Comparison of ENCODE assay signal across 8 mouse cellular contexts in genomic region chr8:122443262-122444006, GRCm38 (mm10). TPM values are rescaled to one million over a fixed set of nuclear protein-coding genes. Genes with fewer than 3 reads are reported as not detected.
DNase-seq lines count a peak whose midpoint lies in the region; ATAC-seq and TF ChIP-seq lines count a peak whose summit lies in the region.

Gene Mvd (minus strand): TSS chr8:122443422.

- peak; percentile 98 for ATAC-seq in forebrain, embryonic 12.5 days (ENCODE audit: low FRiP score)
- ATAC-seq in heart, postnatal 0 days (ENCODE audit: insufficient read depth, low read depth): peak; percentile 95
- ATAC-seq in liver, embryonic 16.5 days (ENCODE audit: low read depth): peak; percentile 98
- peak; percentile 98 for ATAC-seq in neural tube, embryonic 13.5 days (ENCODE audit: low read depth)

- peaks cover 61% of the 10 kb centered on the region for H3K4me1 ChIP-seq in E14TG2a.4 (replicated peaks; ENCODE audit: low read depth, low read length)
- H3K4me1 ChIP-seq in forebrain, embryonic 12.5 days: peaks cover 31% of the 10 kb centered on the region
- peaks cover 7% of the 10 kb centered on the region for H3K4me1 ChIP-seq in heart, postnatal 0 days (ENCODE audit: control insufficient read depth, insufficient read depth)
- H3K4me1 ChIP-seq in liver, embryonic 16.5 days (ENCODE audit: control insufficient read depth, low read depth, low read length): peaks cover 29% of the 10 kb centered on the region
- H3K4me1 ChIP-seq in neural tube, embryonic 13.5 days (replicated peaks): peaks cover 34% of the 10 kb centered on the region
- H3K4me1 ChIP-seq in testis, adult 2 months (ENCODE audit: control insufficient read depth, insufficient read depth, low read length): peaks cover 9% of the 10 kb centered on the region

- peak; percentile 66 for TF ChIP-seq POLR2A in testis, adult 2 months (IDR thresholded peaks at IDR 0.05; ENCODE audit: control insufficient read depth, low read depth, low read length)

- H3K4me2 ChIP-seq in forebrain, embryonic 12.5 days: peak within 1 kb of the TSS; percentile 93
- H3K4me2 ChIP-seq in heart, postnatal 0 days (ENCODE audit: low read depth, low read length): peak within 1 kb of the TSS; percentile 91
- peak within 1 kb of the TSS; percentile 99 for H3K4me2 ChIP-seq in liver, embryonic 16.5 days (ENCODE audit: low read depth, low read length)
- peak within 1 kb of the TSS; percentile 90 for H3K4me2 ChIP-seq in neural tube, embryonic 13.5 days

- no peaks in the 10 kb centered on the region for H3K9me3 ChIP-seq in E14TG2a.4 (ENCODE audit: low read length)
- no peaks in the 10 kb centered on the region for H3K9me3 ChIP-seq in forebrain, embryonic 12.5 days
- H3K9me3 ChIP-seq in heart, postnatal 0 days (replicated peaks; ENCODE audit: control insufficient read depth, low read length): no peaks in the 10 kb centered on the region
- no peaks in the 10 kb centered on the region for H3K9me3 ChIP-seq in liver, embryonic 16.5 days (replicated peaks; ENCODE audit: control insufficient read depth, low read length)
- no peaks in the 10 kb centered on the region for H3K9me3 ChIP-seq in neural tube, embryonic 13.5 days

- DNase-seq in c-Kit-positive CD71-positive TER-119-positive erythroid progenitor cells, embryonic 14.5 days (ENCODE audit: low spot score): peak; percentile 97
- peak; percentile 99 for DNase-seq in heart, postnatal 0 days (ENCODE audit: low spot score)
- peak; percentile 99 for DNase-seq in kidney, postnatal 4 days

- TF ChIP-seq CTCF in E14TG2a.4 (conservative IDR thresholded peaks at IDR 0.05; ENCODE audit: low read length): no peak
- TF ChIP-seq CTCF in heart, postnatal 0 days (IDR thresholded peaks at IDR 0.05; ENCODE audit: low read depth): peak; percentile 52
- peak; percentile 51; the same call in 1 of the 2 replicates for TF ChIP-seq CTCF in testis, adult 2 months (IDR thresholded peaks at IDR 0.05; ENCODE audit: control insufficient read depth, insufficient read depth, insufficient replicate concordance, low read depth, low read length)

- peaks cover 25% of the 10 kb centered on the region for H3K36me3 ChIP-seq in E14TG2a.4 (ENCODE audit: insufficient read depth, low read length)
- H3K36me3 ChIP-seq in forebrain, embryonic 12.5 days (replicated peaks): peaks cover 15% of the 10 kb centered on the region
- no peaks in the 10 kb centered on the region; the same call in 1 of the 2 replicates for H3K36me3 ChIP-seq in heart, postnatal 0 days (replicated peaks; ENCODE audit: control insufficient read depth, insufficient read depth, low read length)
- H3K36me3 ChIP-seq in liver, embryonic 16.5 days (ENCODE audit: control insufficient read depth, insufficient read depth): no peaks in the 10 kb centered on the region; the same call in 1 of the 2 replicates
- H3K36me3 ChIP-seq in neural tube, embryonic 13.5 days: peaks cover 15% of the 10 kb centered on the region
- H3K36me3 ChIP-seq in testis, adult 2 months (ENCODE audit: control insufficient read depth, insufficient read depth, low read length): no peaks in the 10 kb centered on the region

- peak within 1 kb of the TSS; percentile 99 for H3K4me3 ChIP-seq in E14TG2a.4 (replicated peaks; ENCODE audit: low read length)
- H3K4me3 ChIP-seq in forebrain, embryonic 12.5 days (replicated peaks): peak within 1 kb of the TSS; percentile 63
- peak within 1 kb of the TSS; percentile 61 for H3K4me3 ChIP-seq in heart, postnatal 0 days (ENCODE audit: low read depth, low read length)
- peak within 1 kb of the TSS; percentile 87 for H3K4me3 ChIP-seq in liver, embryonic 16.5 days (ENCODE audit: low read depth, low read length)
- H3K4me3 ChIP-seq in neural tube, embryonic 13.5 days: peak within 1 kb of the TSS; percentile 65
- peak within 1 kb of the TSS; percentile 81 for H3K4me3 ChIP-seq in testis, adult 2 months (ENCODE audit: control insufficient read depth, low read depth, low read length)

- H3K27me3 ChIP-seq in E14TG2a.4 (ENCODE audit: insufficient read depth, low read length): peaks cover 4% of the 10 kb centered on the region; the same call in 1 of the 2 replicates
- H3K27me3 ChIP-seq in forebrain, embryonic 12.5 days: 0 out of 2 replicates have a peak, but pooled peaks cover 11% of the 10 kb centered on the region
- H3K27me3 ChIP-seq in heart, postnatal 0 days (ENCODE audit: control insufficient read depth, insufficient read depth, low read length): no peaks in the 10 kb centered on the region
- H3K27me3 ChIP-seq in liver, embryonic 16.5 days (ENCODE audit: control insufficient read depth, insufficient read depth, low read depth, low read length): no peaks in the 10 kb centered on the region
- H3K27me3 ChIP-seq in neural tube, embryonic 13.5 days: no peaks in the 10 kb centered on the region
- H3K27me3 ChIP-seq in testis, adult 2 months (ENCODE audit: control insufficient read depth, insufficient read depth, low read length): no peaks in the 10 kb centered on the region

- H3K9ac ChIP-seq in forebrain, embryonic 12.5 days: peak within 1 kb of the TSS; percentile 81
- H3K9ac ChIP-seq in heart, postnatal 0 days (replicated peaks; ENCODE audit: low read depth, low read length): peak within 1 kb of the TSS; percentile 65
- peak within 1 kb of the TSS; percentile 89 for H3K9ac ChIP-seq in liver, embryonic 16.5 days (ENCODE audit: low read depth, low read length)
- H3K9ac ChIP-seq in neural tube, embryonic 13.5 days: peak within 1 kb of the TSS; percentile 84

- WGBS in forebrain, embryonic 12.5 days: under 1% methylated on average over 47 of the region's 47 CpGs
- 0% methylated on average over 47 of the region's 47 CpGs for WGBS in heart, postnatal 0 days
- WGBS in liver, embryonic 16.5 days (ENCODE audit: insufficient replicate concordance): under 1% methylated on average over 47 of the region's 47 CpGs
- WGBS in neural tube, embryonic 13.5 days: under 1% methylated on average over 47 of the region's 47 CpGs

- peak within 1 kb of the TSS; percentile 99 for H3K27ac ChIP-seq in forebrain, embryonic 12.5 days
- peak within 1 kb of the TSS; percentile 89 for H3K27ac ChIP-seq in heart, postnatal 0 days (ENCODE audit: low read depth)
- peak within 1 kb of the TSS; percentile 93 for H3K27ac ChIP-seq in liver, embryonic 16.5 days (ENCODE audit: low read length)
- H3K27ac ChIP-seq in neural tube, embryonic 13.5 days (replicated peaks): peak within 1 kb of the TSS; percentile 97
- H3K27ac ChIP-seq in testis, adult 2 months (ENCODE audit: control insufficient read depth, insufficient read depth, low read depth, low read length): peak within 1 kb of the TSS; percentile 80

- TF ChIP-seq EP300 in heart, postnatal 0 days (IDR thresholded peaks at IDR 0.05; ENCODE audit: low read depth): 0 out of 2 replicates have a peak, but pooled peaks have one; percentile 43

RNA-seq across cellular contexts. Expression of gene Mvd, which starts in this region (rescaled TPM):
- 39.3 and 42.6 TPM in 2 replicates for polyA plus RNA-seq in forebrain, embryonic 12.5 days (2016; fragmentation: Nextera tagmentation; extraction: Ambion mirVana)
- total RNA-seq in heart, postnatal 0 days (2014; rRNA removed; ENCODE audit: low replicate concordance): 5.3 and 13.3 TPM in 2 replicates
- polyA plus RNA-seq in heart, postnatal 0 days (2015; fragmentation: Nextera tagmentation; extraction: Ambion mirVana): 11.4 and 11.7 TPM in 2 replicates
- 21.8 and 23.2 TPM in 2 replicates for polyA plus RNA-seq in liver, embryonic 16.5 days (2015; fragmentation: Nextera tagmentation; extraction: Ambion mirVana)
- polyA plus RNA-seq in neural tube, embryonic 13.5 days (2015; fragmentation: Nextera tagmentation; extraction: Ambion mirVana): 46.6 and 53.8 TPM in 2 replicates
- 6.5 and 6.6 TPM in 2 replicates for polyA plus RNA-seq in testis, adult 2 months (2012; rRNA removed)

Comparison
In these comparisons a context has a peak if more than half of its experiments do, and no peak if none do; other contexts are left out.
1. Peak in every context shown above with its lines: DNase-seq, ATAC-seq, H3K4me3 ChIP-seq and H3K27ac ChIP-seq.